Mouse (Mus musculus): Measurements from ENCODE around the gene Zfpl1.

DNA sequence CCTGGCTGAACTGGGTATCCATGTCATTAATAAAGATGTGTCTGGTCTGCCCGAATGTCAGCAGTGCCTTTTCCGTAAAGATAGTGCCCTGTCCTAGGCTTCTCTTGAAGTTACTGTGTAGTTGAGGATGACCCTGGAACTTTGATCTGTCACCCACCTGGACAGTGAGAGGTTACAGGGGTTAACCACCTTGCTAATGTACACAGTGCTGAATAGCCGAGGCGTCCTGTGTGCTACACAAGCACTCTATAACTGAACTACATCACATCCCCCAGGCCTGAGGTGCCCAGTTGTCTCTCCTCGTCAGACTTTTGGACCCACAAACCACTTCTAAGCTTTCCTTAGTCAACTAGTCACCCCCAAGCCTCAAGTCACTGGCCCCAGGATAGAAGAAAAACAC, 22.3 kb downstream of the Zfpl1 start:
- no peak for TF ChIP-seq CTCF (IDR thresholded peaks at IDR 0.05; ENCODE audit: insufficient read depth, low read length)
- TF ChIP-seq POLR2A (IDR thresholded peaks at IDR 0.05; ENCODE audit: borderline replicate concordance, extremely low read depth, low read depth, low read length), result no peak
